Mouse (Mus musculus): ENCODE data around the gene Wnk4.
"Not testable (repeated sequence)": the region's sequence is repeated elsewhere in the genome, so short reads cannot be mapped to it uniquely, and the experiment has no call there.

Gene Wnk4

GRCm38 (mm10) chr11:101325201-101325600 is 64.8 kb downstream of the Wnk4 start:
- DNase-seq: not testable (repeated sequence)

- no peak for DNase-seq
Measured at GRCm38 (mm10) chr11:101326147-101326546, 65.8 kb downstream of the Wnk4 start.
